Comparison of ENCODE assay signal across 17 mouse cellular contexts in genomic region chr2:57522465-57522864, GRCm38 (mm10).
"Had no signal": no experiment of that assay in that cellular context is flagged by ENCODE, and none has a peak within 500 bp of the region (broad histone marks: within the 10 kb centered on the region; RNA-seq: fewer than 3 reads in every experiment).

No protein-coding gene starts in this region.

- H3K27ac ChIP-seq: kidney, postnatal 0 days; liver, embryonic 13.5 days; neural tube, embryonic 12.5 days; neural tube, embryonic 15.5 days; stomach, embryonic 15.5 days had no signal

- H3K9ac ChIP-seq: liver, embryonic 13.5 days; neural tube, embryonic 12.5 days; neural tube, embryonic 15.5 days; stomach, embryonic 15.5 days had no signal

- H3K36me3 ChIP-seq: liver, embryonic 13.5 days; neural tube, embryonic 12.5 days; neural tube, embryonic 15.5 days; stomach, embryonic 15.5 days had no signal

- H3K27me3 ChIP-seq: liver, embryonic 13.5 days; neural tube, embryonic 12.5 days; neural tube, embryonic 15.5 days; stomach, embryonic 15.5 days had no signal

- H3K4me3 ChIP-seq: layer of hippocampus, adult 2 months; liver, embryonic 13.5 days; neural tube, embryonic 12.5 days; neural tube, embryonic 15.5 days; stomach, embryonic 15.5 days had no signal

- DNase-seq: kidney, adult 2 months; kidney, postnatal 25 days; layer of hippocampus, adult 9-11 months; liver, embryonic 13.5 days; lung, adult 2 months; lung, postnatal 14 days; lung, postnatal 4 days; right cerebral cortex, adult 18-20 months; right cerebral cortex, postnatal 14 days; right cerebral cortex, postnatal 4 days; thymus, postnatal 25 days had no signal

- H3K9me3 ChIP-seq: liver, embryonic 13.5 days; neural tube, embryonic 12.5 days; neural tube, embryonic 15.5 days; stomach, embryonic 15.5 days had no signal

- H3K4me1 ChIP-seq: liver, embryonic 13.5 days; neural tube, embryonic 12.5 days; stomach, embryonic 15.5 days had no signal

- H3K4me2 ChIP-seq: liver, embryonic 13.5 days; midbrain, embryonic 11.5 days; neural tube, embryonic 12.5 days; neural tube, embryonic 15.5 days; stomach, embryonic 15.5 days had no signal
